Mouse (Mus musculus) embryonic fibroblast, embryonic 13.5 days (primary cell): ENCODE data around the gene Snx8.

Experiments
- CTCF ChIP-seq: IDR thresholded peaks from 2 replicates; pipeline ENCODE4 v1.5.1; 2011; ENCODE audit warnings: mild to moderate bottlenecking, control low read depth, low read length, moderate library complexity, borderline replicate concordance; ENCODE audit not compliant: insufficient read depth
- POLR2A ChIP-seq: IDR thresholded peaks from 2 replicates; pipeline ENCODE4 v1.6.1; 2011; ENCODE audit warnings: low read depth, mild to moderate bottlenecking, control low read depth, low read length, moderate library complexity

DNA sequence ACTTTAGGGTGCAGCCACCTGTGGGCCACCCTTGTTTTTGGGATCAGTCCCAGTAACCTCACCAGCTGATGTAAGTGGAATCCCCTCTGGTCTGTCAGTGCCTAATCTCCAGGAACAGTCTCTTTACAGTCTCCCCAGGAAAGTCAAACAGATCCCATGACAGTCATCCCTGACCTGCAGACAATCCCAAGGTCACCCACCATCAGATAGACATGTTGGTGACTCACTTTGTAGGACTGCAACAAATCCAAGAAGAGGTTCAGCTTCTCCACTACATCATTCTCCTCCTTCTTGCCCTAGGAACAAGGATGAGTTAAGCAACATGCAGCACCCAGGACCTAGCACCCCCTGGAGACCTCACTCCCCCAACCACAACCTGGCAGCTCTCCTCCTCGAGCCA, 43.0 kb downstream of the Snx8 start:
- TF ChIP-seq CTCF (no peak), POLR2A (no peak)
